Mouse (Mus musculus) liver, embryonic 16.5 days (tissue): ENCODE measurements around the gene Clec2g. TPM values are rescaled to one million over a fixed set of nuclear protein-coding genes. Genes with fewer than 3 reads are reported as not detected.

ENCODE experiments used
- ATAC-seq: fragments of 200-750 bp; cut with Nextera tagmentation; 2 replicates; pipeline ENCODE4 v1.8.0; 2017; ENCODE audit warnings: low read depth, mild to moderate bottlenecking, moderate number of reproducible peaks, moderate library complexity
- H3K27ac ChIP-seq: fragments of 300-500 bp; sonication (generic); 2 replicates; pipeline ENCODE4 v1.5.1; 2014; ENCODE audit warnings: mild to moderate bottlenecking, low read length
- H3K27me3 ChIP-seq: fragments of 300-500 bp; sonication (generic); 2 replicates; pipeline ENCODE4 v1.6.1; 2014; ENCODE audit warnings: low read depth, low read length, mixed read lengths; ENCODE audit not compliant: control insufficient read depth, insufficient read depth
- H3K36me3 ChIP-seq: fragments of 300-500 bp; sonication (generic); 2 replicates; pipeline ENCODE4 v1.6.1; 2014; ENCODE audit warnings: mild to moderate bottlenecking; ENCODE audit not compliant: control insufficient read depth, insufficient read depth
- H3K4me1 ChIP-seq: fragments of 300-500 bp; sonication (generic); 2 replicates; pipeline ENCODE4 v1.6.1; 2014; ENCODE audit warnings: low read depth, low read length, mixed read lengths; ENCODE audit not compliant: control insufficient read depth
- H3K4me2 ChIP-seq: fragments of 300-500 bp; sonication (generic); 2 replicates; pipeline ENCODE4 v1.6.1; 2014; ENCODE audit warnings: low read depth, low read length, mixed read lengths
- H3K4me3 ChIP-seq: fragments of 300-500 bp; sonication (generic); 2 replicates; pipeline ENCODE4 v1.5.1; 2014; ENCODE audit warnings: low read depth, mild to moderate bottlenecking, low read length
- H3K9ac ChIP-seq: fragments of 300-500 bp; sonication (generic); 2 replicates; pipeline ENCODE4 v1.6.1; 2014; ENCODE audit warnings: low read depth, low read length
- H3K9me3 ChIP-seq: fragments of 300-500 bp; sonication (generic); replicated peaks from 2 replicates; pipeline ENCODE4 v1.6.1; 2016; ENCODE audit warnings: low read length; ENCODE audit not compliant: control insufficient read depth
- WGBS: fragments of 180-500 bp; shearing (Covaris S2); extraction: QIAGEN DNeasy Blood & Tissue Kit; methylation state at CpG from one replicate; pipeline ENCODE4 v1.1.7; 2014; ENCODE audit not compliant: insufficient replicate concordance; 5-methylcytosine and 5-hydroxymethylcytosine counted together
- microRNA-seq: library from miRNA; unstranded; fragments of <30 nt; microRNA quantifications from one replicate; pipeline ENCODE4, GENCODE M21; 2016
- polyA plus RNA-seq: library from polyadenylated mRNA; unstranded; fragments of >200 nt; fragmentation: Nextera tagmentation; extraction: Ambion mirVana; gene quantifications from 2 replicates; pipeline ENCODE4 v1.2.1, GENCODE M21; 2015

The Clec2g gene
- polyA plus RNA-seq, 1 experiment from 2014 or later = not detected

DNA sequence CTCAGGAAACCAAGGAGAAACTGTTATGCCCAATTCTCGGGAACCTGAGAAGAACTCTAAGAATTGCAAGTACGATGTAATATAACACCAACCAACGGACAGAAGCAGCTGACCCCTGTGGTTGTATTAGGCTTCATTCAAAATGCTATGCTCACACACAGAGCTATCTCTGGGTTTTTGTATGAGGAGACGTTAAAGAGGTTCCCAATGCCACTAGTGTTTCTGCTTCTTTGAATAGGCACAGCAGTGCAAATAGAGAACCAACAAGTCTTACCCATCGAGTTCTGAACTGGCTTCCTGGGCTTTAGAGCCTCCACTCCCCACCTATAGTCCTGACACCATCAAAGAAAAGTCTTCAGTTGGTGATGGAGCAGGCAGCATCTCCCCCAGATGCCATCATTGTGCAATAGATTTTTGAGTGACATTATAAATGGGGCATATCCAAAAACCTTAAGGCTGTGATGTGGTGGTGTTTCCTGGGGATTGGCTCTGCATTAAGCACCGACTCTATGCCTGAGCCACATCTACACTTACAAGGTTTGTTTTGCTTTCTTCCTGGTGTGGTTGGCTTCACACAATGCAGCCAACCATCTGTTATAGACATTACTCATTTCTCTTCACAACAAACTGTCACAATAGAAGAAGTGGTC is 96.1 kb downstream of the Clec2g start:
- H3K36me3 ChIP-seq = no peaks in the 10 kb centered on the region
- no peak overlapping the region for H3K4me3 ChIP-seq
- ATAC-seq = no peak

GRCm38 (mm10) chr6:129030964-129031363 is 96.8 kb downstream of the Clec2g start:
- no peaks in the 10 kb centered on the region for H3K9me3 ChIP-seq
- H3K4me2 ChIP-seq = no peak overlapping the region
- ATAC-seq = no peak
- H3K27ac ChIP-seq = no peak overlapping the region
- H3K27me3 ChIP-seq = no peaks in the 10 kb centered on the region
- H3K9ac ChIP-seq = no peak overlapping the region
- 63% methylated on average over 2 of the region's 2 CpGs for WGBS
- H3K4me1 ChIP-seq = no peaks in the 10 kb centered on the region
- no peak overlapping the region for H3K4me3 ChIP-seq
- H3K36me3 ChIP-seq = no peaks in the 10 kb centered on the region

More for the DNA sequence above, 96.1 kb downstream of the Clec2g start:
- Histone ChIP-seq H3K9me3 (no peaks in the 10 kb centered on the region), H3K9ac (no peak overlapping the region), H3K27me3 (no peaks in the 10 kb centered on the region), H3K4me1 (no peaks in the 10 kb centered on the region), H3K4me2 (no peak overlapping the region), H3K27ac (no peak overlapping the region)
- 48% methylated on average over 6 of the region's 6 CpGs for WGBS

DNA sequence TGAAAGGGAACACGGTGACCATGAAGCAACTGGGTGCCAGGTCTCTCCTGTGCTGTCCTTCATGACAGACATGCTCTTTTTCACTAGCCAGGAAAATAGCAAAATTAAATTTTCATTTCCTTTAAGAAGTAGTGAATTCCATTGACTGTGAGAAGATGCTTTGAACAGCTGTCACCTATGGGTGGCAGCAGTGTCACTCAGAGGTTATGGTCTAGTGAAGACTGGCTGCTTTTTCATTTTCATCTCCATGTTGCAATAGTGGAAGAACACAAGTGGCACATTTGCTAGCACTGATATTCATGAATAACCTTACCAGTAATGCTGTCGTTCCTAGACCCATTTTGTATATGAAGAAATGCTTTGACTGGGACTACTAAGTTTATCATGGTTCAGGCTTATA is 99.2 kb downstream of the Clec2g start:
- peak; percentile 35; the same call in 1 of the 2 replicates for ATAC-seq
- H3K36me3 ChIP-seq = no peaks in the 10 kb centered on the region
- no peaks in the 10 kb centered on the region for H3K27me3 ChIP-seq
- 40% methylated on average over 2 of the region's 2 CpGs for WGBS
- H3K9me3 ChIP-seq = no peaks in the 10 kb centered on the region
- no peak overlapping the region for H3K27ac ChIP-seq
- no peak overlapping the region for H3K9ac ChIP-seq
- H3K4me1 ChIP-seq = no peaks in the 10 kb centered on the region
- no peak overlapping the region for H3K4me3 ChIP-seq
- no peak overlapping the region for H3K4me2 ChIP-seq

Small RNA genes within 50 kb of the gene (microRNA-seq; reads per million reads assigned to microRNA genes)
- gene Gm27336 (not detected), gene Mir7649 (not detected)

Other genes starting within 250 kb of the Clec2g start
- not detected in 2 replicates for gene Klrb1, start 211.3 kb upstream of the Clec2g start, polyA plus RNA-seq
- 0.61 and 0.78 TPM in 2 replicates for gene Klrb1c, start 145.2 kb upstream of the Clec2g start, polyA plus RNA-seq
- 0.20 TPM in 1 of 2 replicates, not detected in the other for gene Gm44511, start 108.1 kb upstream of the Clec2g start, polyA plus RNA-seq
- 0.23 and 0.46 TPM in 2 replicates for gene Klrb1b, start 108.0 kb upstream of the Clec2g start, polyA plus RNA-seq
- gene Clec2i, start 46.8 kb upstream of the Clec2g start, polyA plus RNA-seq = 0.21 and 0.30 TPM in 2 replicates
- 6.3 and 6.6 TPM in 2 replicates for gene BC035044, start 43.3 kb upstream of the Clec2g start, polyA plus RNA-seq
- gene Klrb1f, start 111.5 kb downstream of the Clec2g start, polyA plus RNA-seq = 0.45 and 0.50 TPM in 2 replicates
- 0.08 TPM in 1 of 2 replicates, not detected in the other for gene Clec2e, start 166.5 kb downstream of the Clec2g start, polyA plus RNA-seq
- 0.41 and 0.70 TPM in 2 replicates for gene Clec2d, start 246.2 kb downstream of the Clec2g start, polyA plus RNA-seq